Mouse (Mus musculus) cerebellum, adult 9-11 months (tissue): ENCODE measurements around the gene 1500009C09Rik.

Source experiments
- DNase-seq: peaks from one replicate; pipeline ENCODE4 v3.0.0; 2022

1500009C09Rik gene

DNA sequence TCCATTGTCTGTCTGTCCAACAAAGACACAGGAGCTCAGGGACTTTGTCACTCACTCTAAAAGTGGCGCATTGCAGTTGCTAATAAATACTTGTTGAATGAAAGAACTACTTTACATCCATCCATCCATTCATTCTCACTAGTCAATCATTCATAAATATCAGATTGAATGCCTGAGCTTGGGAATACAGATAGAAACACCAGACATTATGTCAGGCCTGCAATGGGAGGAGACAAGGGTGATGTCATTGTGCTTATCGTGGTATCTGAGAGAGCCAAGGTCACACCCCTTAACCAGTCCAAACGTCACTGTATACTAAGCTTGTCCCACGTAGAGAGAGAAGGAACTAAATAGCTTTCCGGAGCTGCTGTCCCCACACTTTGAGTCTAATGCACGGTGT is at the start of gene 1500009C09Rik:
Gene 1500009C09Rik (plus strand): TSS at position 301 of the 400 bp plus-strand sequence.
- DNase-seq: no peak

- DNase-seq: peak; percentile 71
Observed at GRCm38 (mm10) chr15:82203090-82203489, 49.1 kb upstream of the 1500009C09Rik start.

DNA sequence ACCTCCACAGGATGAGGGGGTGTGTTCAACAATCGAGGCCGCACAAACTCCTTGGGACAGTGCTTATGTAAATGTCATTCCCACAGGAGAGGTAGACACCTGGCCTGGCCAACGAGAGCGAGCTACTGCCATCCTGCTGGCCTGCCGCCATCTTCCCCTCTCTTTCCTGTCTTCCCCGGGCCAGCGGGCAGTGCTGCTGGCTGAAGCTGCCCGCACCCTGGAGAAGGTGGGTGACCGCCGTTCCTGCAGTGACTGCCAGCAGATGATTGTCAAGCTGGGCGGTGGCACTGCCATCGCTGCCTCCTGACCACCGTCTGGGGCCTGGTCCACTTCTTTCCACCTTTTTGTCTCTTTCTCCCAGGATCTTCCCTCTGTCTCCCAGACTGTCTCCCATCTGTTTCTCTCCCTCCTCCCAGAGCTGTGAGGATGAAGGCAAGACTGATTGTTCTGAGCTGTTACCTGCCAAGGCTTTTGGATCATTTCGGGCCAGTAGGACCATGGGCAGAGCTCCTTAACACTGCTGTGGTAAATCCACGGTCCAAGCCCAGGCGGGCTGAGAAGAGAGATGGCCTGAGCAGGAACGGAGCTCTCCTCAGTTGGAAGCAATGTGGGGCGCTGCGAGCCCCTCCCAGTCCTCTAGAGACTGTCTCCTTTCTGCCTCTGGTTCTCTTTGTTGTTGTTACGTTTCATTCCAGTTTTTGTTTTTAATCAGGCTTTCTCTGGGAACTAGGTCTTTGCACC is 48.4 kb upstream of the 1500009C09Rik start:
- DNase-seq: peak; percentile 90

DNA sequence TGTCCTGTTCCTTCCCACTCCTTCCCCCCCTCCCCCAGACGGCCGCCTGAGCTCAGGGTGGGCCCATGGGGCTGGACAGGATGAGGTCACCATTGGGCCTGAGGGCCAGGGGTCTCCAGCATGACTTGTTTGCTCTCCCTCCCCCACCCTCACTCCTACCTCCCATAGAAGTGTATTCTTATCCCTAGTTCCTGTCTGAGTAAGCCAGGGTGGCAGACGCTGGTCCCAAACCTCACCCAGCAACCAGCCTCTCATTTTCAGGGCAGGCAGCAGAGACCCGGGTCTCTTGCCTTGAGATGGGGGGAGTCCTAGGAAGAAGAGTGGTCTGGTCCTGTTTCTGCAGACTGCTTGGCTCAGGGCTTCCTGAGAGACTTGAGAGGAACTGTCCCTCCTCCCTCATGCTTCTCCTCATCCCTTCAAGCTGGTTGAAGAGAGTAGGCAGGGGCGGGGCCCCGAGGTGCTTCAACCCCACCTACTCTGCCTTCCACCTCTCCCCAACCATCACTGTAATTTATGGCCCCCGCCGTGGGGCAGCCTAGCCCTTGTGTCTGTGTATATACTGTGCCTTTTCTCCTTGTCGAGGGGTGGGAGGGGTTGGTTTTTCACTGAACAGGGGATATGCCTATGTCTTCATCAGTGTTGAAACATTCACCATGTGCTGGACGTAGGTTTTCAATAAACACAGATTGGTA is 47.4 kb upstream of the 1500009C09Rik start:
- DNase-seq: peak; percentile 70

DNA sequence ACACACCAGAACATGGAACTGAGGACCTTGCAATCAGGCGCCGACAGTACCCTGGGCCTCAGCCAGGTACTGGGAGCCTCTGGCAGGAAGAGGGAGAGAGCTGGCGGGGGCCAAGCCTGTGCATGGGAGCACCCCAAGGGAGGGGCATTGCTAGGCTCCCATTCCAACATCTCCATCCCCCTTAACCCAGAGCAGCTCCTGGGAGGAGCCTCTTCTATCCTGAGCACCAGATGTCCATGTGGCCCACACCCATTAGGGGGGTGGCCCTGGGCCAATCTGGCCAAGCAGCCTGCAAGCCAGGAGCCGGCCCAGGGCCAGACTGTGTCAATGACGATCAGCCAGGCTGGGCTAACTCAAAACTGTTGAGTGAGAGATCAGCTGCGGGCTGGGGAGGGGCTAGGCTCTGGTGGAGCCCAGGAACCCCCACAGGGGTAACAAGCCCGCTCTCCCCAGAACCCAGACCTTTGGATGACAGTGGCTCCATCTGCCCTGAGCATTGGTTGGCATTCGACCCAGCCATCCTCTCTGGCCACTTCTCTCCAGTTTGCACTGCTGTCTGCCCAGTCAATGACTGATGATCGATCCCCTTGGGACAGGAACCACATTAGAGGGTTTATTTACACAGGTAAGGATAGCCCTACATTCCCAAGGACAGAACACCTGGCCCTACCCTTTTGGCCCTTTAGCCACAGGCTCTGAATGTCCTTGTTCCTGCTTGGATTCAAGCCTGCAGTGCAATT is 45.7 kb upstream of the 1500009C09Rik start:
- DNase-seq: peak; percentile 96

DNA sequence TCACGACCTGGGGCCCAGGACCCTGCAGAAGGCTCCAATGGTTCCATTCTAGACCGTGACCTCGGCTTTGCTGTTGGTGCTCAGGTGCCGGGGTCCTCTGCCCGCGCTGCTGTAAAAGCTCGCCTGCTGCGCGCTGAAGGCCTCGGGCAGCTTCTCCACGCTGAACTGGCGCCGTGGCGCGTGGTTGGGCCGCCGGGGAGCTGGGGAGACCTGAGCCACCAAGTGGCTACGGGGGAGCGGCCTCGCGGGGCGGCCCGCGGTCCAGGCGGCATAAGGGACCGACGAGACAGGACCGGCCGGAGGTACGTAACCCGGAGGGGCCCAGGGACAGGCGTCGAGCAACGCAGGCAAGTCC is 45.1 kb upstream of the 1500009C09Rik start:
- no peak for DNase-seq

GRCm38 (mm10) chr15:82207504-82208219 is 44.5 kb upstream of the 1500009C09Rik start:
- peak; percentile 71 for DNase-seq

- DNase-seq: peak; percentile 62
Observed at GRCm38 (mm10) chr15:82208307-82208706, 43.9 kb upstream of the 1500009C09Rik start.

GRCm38 (mm10) chr15:82209295-82210050 is 42.7 kb upstream of the 1500009C09Rik start:
- peak; percentile 78 for DNase-seq

- DNase-seq: peak; percentile 75
Observed at GRCm38 (mm10) chr15:82210801-82211200, 41.4 kb upstream of the 1500009C09Rik start.

GRCm38 (mm10) chr15:82211281-82211680 is 40.9 kb upstream of the 1500009C09Rik start:
- DNase-seq: peak; percentile 53

GRCm38 (mm10) chr15:82211911-82212751 is 40.1 kb upstream of the 1500009C09Rik start:
- DNase-seq: peak; percentile 76

DNA sequence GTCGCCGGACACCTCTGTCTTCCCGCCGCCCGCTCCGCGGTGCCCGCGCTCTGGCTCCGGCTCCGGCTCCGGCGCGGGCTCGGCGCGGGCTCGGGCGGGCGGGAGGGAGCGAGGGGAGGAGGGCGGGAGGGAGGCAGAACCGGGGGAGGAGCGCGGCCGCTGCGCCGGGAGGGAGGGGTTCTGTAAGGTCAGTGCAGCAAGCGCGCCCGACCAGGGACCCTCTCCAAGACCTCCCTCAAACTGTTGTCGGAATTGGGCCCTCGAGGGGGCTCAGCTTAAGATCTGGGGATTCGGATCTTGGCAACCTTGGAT is 39.5 kb upstream of the 1500009C09Rik start, which contains the start of gene Shisa8:
Gene Shisa8 (minus strand): TSS at position 64 of the 312 bp plus-strand sequence.
- peak; percentile 77 for DNase-seq

GRCm38 (mm10) chr15:82213222-82213621 is 39.0 kb upstream of the 1500009C09Rik start:
- DNase-seq: peak; percentile 75

DNA sequence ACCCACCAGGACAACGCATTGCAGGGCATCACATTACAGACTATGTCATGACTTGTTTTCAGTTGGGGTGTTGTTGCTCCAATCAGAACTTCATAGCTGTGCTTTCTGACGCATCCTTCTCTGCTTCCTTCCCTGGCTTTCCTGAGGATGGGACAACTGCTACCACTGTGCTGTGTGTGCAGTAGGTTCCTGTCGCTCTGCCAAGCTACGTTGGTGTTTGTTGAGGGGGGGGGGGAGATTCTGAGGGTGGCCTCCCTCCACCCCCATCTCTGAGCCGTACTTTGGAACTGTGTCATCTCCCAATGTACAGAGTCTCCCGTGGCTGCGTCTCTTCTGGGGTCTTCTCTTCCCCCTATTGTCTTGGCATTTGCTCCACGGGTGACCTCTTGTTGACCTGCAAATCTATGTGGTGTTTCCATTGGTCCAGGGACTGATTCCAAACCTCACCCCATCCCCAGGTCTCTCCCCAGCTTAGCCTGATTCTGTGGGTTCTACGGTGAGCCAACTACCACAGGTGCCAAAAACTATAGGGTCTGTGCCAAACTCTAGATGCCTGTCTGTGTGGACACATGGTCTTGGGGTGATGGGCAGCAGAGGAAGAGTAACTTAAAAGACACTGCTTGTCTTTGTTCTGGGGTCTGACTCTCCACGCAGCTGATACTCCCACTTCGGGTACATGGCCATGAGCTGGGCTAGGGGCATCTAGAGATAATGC is 36.7 kb upstream of the 1500009C09Rik start:
- DNase-seq: peak; percentile 87

- peak; percentile 75 for DNase-seq
Observed at GRCm38 (mm10) chr15:82216142-82216827, 35.9 kb upstream of the 1500009C09Rik start.

DNA sequence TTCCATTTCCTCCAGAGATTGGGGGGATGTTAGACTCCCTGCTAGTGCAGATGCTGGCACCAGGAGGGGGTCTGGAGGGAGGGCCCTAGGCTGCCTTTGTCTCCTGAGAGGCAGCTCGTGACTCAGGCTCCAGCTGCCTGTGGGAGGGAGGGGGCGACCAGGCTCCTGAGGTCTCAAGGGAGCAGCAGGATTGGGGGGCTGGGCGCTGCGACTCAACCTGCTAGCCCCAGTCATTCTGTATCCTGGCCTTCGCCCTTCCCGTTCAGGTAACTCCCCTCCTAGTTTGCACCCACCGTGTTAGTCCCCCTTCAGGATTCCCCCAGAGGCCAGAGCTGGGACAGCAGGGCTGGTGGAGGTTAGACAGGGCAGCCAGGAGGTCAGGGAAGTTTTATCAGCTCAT is 35.2 kb upstream of the 1500009C09Rik start:
- peak; percentile 66 for DNase-seq

GRCm38 (mm10) chr15:82217980-82218379 is 34.2 kb upstream of the 1500009C09Rik start:
- no peak for DNase-seq

DNA sequence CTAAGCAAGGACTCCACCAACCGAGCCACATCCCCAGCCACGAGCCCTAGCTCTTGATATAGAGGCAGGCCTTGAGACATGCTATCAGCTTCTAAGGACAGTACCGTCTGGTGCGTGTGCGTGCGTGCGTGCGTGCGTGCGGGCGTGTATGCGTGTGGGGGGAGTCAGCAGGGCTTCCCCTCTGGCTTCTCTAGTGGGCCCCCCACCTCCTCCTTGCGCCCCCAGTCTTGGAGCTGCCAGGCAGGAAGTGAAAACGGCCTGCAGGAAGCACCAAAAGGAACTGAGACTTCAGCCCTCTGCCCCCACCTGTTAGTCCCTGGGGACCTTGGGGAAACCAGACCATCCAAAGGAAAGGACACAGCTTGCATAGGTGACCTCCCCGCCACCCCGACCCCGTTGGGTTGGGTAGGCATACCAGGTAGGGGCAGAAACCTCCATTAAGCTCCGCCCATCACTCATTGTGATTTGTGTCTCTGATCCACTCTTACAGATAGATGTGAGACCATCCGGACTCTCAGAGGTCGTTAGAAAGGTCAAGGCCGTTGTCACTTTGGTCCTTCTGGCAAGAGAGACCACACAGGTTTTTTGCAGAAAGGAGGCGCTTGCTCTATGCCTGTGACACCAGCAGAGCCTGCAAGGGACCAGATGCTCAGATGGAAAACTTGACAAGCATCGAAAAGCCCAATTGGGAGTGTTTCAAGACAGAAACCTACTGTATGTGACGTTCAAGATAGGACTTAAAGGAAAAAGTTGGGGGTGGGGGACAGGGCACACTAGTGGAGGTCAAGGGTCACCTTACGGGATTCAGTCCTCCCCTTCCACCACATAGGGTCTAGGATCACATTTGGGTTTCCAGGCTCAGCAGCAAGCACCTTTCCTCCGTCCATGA is 33.2 kb upstream of the 1500009C09Rik start:
- no peak for DNase-seq
